Mouse (Mus musculus) embryonic fibroblast, embryonic 13.5 days (primary cell): ENCODE data around the gene Ado.

Experiments used
- CTCF ChIP-seq: IDR thresholded peaks from 2 replicates; pipeline ENCODE4 v1.5.1; 2011; ENCODE audit warnings: mild to moderate bottlenecking, control low read depth, low read length, moderate library complexity, borderline replicate concordance; ENCODE audit not compliant: insufficient read depth
- POLR2A ChIP-seq: IDR thresholded peaks from 2 replicates; pipeline ENCODE4 v1.6.1; 2011; ENCODE audit warnings: low read depth, mild to moderate bottlenecking, control low read depth, low read length, moderate library complexity

GRCm38 (mm10) chr10:67581698-67582285 lies 33.0 kb upstream of the Ado start:
- TF ChIP-seq POLR2A (no peak), CTCF (no peak)
